Mouse (Mus musculus): ENCODE measurements at regions not wholly inside any gene's neighbourhood (a gene's known extent, or its start where the extent isn't known, plus 50 kb on each side); places are given as distances from the start of the nearest gene placed in this dataset.

DNA sequence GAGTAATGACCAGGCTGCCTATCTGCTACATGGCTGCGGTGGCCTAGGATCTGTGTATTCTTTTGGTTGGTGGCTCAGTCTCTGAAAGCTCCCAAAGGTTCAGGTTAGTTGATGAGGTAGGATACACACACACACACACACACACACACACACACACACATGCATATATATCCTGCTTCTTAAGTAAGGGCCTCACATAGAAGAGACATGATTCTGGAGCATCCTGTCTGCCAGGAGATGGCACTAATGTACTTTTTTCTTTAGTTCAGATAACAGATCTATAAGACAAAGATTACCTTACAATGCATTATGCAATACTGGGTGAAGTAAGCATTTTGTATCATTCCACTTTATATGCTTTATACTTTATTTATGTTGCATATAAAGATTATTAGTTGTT lies 149.8 kb downstream of the Ankrd7 start:
- Histone ChIP-seq H3K27ac (no peak overlapping the region), H3K9ac (no peak overlapping the region), H3K36me3 (no peaks in the 10 kb centered on the region), H3K4me2 (replicated peaks) (no peak overlapping the region), H3K9me3 (no peaks in the 10 kb centered on the region), H3K27me3 (replicated peaks) (no peaks in the 10 kb centered on the region), H3K4me1 (replicated peaks) (no peaks in the 10 kb centered on the region), H3K4me3 (replicated peaks) (no peak overlapping the region)
- no peak for ATAC-seq
- 94% methylated on average over 1 of the region's 1 CpGs for WGBS

DNA sequence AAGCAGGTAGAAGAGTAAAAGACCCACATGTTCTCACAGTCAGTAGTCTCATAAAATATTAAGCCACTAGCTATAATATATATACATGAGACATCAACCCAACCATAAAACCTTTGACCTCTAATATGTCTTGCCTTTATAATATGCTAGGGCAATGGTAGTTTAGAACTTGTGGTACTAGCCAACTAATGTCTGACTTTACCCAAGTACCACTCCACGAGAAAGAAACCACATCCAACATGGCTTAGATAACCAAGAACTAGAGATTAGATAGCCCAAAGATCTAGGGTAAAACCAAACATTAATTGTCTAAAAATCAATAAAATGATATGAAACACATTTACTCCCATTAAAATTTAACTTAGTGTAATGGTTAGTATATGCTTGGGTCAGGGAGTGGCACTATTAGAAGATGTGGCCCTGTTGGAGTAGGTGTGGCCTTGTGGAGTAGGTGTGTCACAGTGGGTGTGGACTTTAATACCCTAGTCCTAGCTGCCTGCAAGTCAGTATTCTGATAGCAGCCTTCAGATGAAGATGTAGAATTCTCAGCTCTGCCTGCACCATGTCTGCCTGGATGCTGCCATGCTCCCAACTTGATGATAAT lies 152.2 kb downstream of the Ankrd7 start:
- H3K4me3 ChIP-seq (replicated peaks), result no peak overlapping the region
- WGBS, result 58% methylated on average over 1 of the region's 1 CpGs
- H3K9ac ChIP-seq, result no peak overlapping the region
- H3K36me3 ChIP-seq, result no peaks in the 10 kb centered on the region
- no peak overlapping the region for H3K27ac ChIP-seq
- H3K27me3 ChIP-seq (replicated peaks), result no peaks in the 10 kb centered on the region
- H3K9me3 ChIP-seq, result no peaks in the 10 kb centered on the region
- no peak overlapping the region for H3K4me2 ChIP-seq (replicated peaks)
- no peaks in the 10 kb centered on the region for H3K4me1 ChIP-seq (replicated peaks)
- peak; percentile 94 for ATAC-seq

DNA sequence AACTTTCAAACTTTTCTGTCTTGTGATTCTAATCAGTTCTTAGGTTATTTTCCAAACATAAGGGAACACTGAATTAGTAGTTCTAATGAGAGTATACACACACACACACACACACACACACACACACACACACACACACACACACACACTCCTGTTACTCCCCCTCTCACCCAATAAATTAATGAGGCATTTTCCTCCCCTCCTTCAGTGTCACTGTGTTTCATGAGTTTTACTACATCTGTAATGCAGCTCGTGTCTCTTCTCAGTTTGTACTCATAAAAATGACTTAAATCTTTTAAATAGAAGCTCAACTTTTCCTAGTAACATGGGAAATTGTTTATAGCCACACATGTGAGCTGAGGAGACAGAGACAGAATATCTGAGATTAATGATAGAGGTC lies 168.2 kb downstream of the Ankrd7 start:
- Histone ChIP-seq H3K9ac (no peak overlapping the region), H3K36me3 (no peaks in the 10 kb centered on the region), H3K4me2 (replicated peaks) (no peak overlapping the region), H3K27ac (no peak overlapping the region), H3K4me1 (replicated peaks) (no peaks in the 10 kb centered on the region), H3K4me3 (replicated peaks) (no peak overlapping the region), H3K27me3 (replicated peaks) (no peaks in the 10 kb centered on the region), H3K9me3 (no peaks in the 10 kb centered on the region)
- ATAC-seq, result no peak
- 32% methylated on average over 1 of the region's 1 CpGs for WGBS

Data from intestine, embryonic 15.5 days (tissue).